In the genomic region with DNA sequence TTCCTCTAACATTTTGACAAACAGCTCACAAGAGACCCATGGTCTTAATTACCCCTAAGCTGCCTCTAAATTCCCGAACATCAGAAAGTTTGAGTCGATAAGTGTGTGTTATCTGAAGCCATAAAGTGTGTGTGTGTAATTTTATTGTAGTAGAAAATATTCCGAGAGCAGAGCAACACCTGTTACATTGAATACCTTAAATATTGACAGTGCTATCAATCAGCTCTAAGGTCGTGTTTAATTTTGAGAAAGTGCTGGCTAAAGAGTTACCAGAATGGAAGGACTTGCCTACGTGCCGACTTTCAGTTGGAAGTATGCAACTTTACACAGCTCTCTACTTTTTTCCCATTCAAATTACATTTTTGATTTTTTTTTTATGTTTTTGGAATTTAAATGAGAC, we compare ENCODE assay signal across 15 mouse cellular contexts.
DNase-seq lines count a peak whose midpoint lies in the region; ATAC-seq and TF ChIP-seq lines count a peak whose summit lies in the region.
"Had no signal": no experiment of that assay in that cellular context is flagged by ENCODE, and none has a peak within 500 bp of the region (broad histone marks: within the 10 kb centered on the region; RNA-seq: fewer than 3 reads in every experiment).

No protein-coding gene starts in this region.

- H3K36me3 ChIP-seq in kidney, embryonic 16.5 days (ENCODE audit: insufficient read depth, low read length) = peaks cover 5% of the 10 kb centered on the region
- H3K36me3 ChIP-seq in kidney, adult 2 months (ENCODE audit: control insufficient read depth, insufficient read depth, low read length) = peaks cover 9% of the 10 kb centered on the region
- 0 out of 2 replicates have a peak, but pooled peaks cover 3% of the 10 kb centered on the region for H3K36me3 ChIP-seq in intestine, embryonic 15.5 days
- H3K36me3 ChIP-seq in liver, embryonic 13.5 days = peaks cover 4% of the 10 kb centered on the region; the same call in 1 of the 2 replicates
- H3K36me3 ChIP-seq in stomach, embryonic 15.5 days = no peaks in the 10 kb centered on the region
- H3K36me3 ChIP-seq: forebrain, embryonic 12.5 days had no signal

- DNase-seq in kidney, adult 2 months = no peak
- no peak for DNase-seq in liver, embryonic 13.5 days
- no peak for DNase-seq in layer of hippocampus, adult 9-11 months
- DNase-seq in layer of hippocampus, adult 9-10 months (ENCODE audit: low spot score) = no peak
- DNase-seq: cerebellum, adult 9-11 months; gastrocnemius, adult 2 months; right cerebral cortex, postnatal 25 days; thymus, postnatal 36 days had no signal

- H3K4me3 ChIP-seq in kidney, embryonic 16.5 days (ENCODE audit: low read length) = no peak overlapping the region
- no peak overlapping the region for H3K4me3 ChIP-seq in kidney, adult 2 months (ENCODE audit: insufficient read depth, low read depth, low read length)
- no peak overlapping the region for H3K4me3 ChIP-seq in intestine, embryonic 15.5 days (replicated peaks)
- H3K4me3 ChIP-seq in liver, embryonic 13.5 days (replicated peaks) = no peak overlapping the region
- no peak overlapping the region for H3K4me3 ChIP-seq in stomach, embryonic 15.5 days (replicated peaks)
- H3K4me3 ChIP-seq: forebrain, embryonic 12.5 days; gastrocnemius, adult 2 months; heart, embryonic 12.5 days had no signal

- H3K4me2 ChIP-seq in kidney, embryonic 16.5 days (replicated peaks; ENCODE audit: low read depth, low read length) = no peak overlapping the region
- no peak overlapping the region for H3K4me2 ChIP-seq in intestine, embryonic 15.5 days (replicated peaks)
- H3K4me2 ChIP-seq in liver, embryonic 13.5 days = no peak overlapping the region
- H3K4me2 ChIP-seq in stomach, embryonic 15.5 days = no peak overlapping the region
- H3K4me2 ChIP-seq: forebrain, embryonic 12.5 days; heart, embryonic 12.5 days; hindbrain, embryonic 14.5 days had no signal

- TF ChIP-seq CTCF in kidney, adult 2 months (conservative IDR thresholded peaks at IDR 0.05; ENCODE audit: insufficient read depth, insufficient read length, low read depth, low read length) = no peak

- no peak for TF ChIP-seq POLR2A in kidney, adult 2 months (IDR thresholded peaks at IDR 0.05; ENCODE audit: low read depth, low read length)

- no peaks in the 10 kb centered on the region for H3K9me3 ChIP-seq in kidney, embryonic 16.5 days (ENCODE audit: low read length)
- H3K9me3 ChIP-seq in intestine, embryonic 15.5 days = no peaks in the 10 kb centered on the region
- H3K9me3 ChIP-seq in liver, embryonic 13.5 days (replicated peaks) = no peaks in the 10 kb centered on the region
- no peaks in the 10 kb centered on the region for H3K9me3 ChIP-seq in stomach, embryonic 15.5 days
- H3K9me3 ChIP-seq: forebrain, embryonic 12.5 days had no signal

- H3K9ac ChIP-seq in kidney, embryonic 16.5 days (replicated peaks; ENCODE audit: low read length) = no peak overlapping the region
- no peak overlapping the region for H3K9ac ChIP-seq in intestine, embryonic 15.5 days
- H3K9ac ChIP-seq in liver, embryonic 13.5 days = no peak overlapping the region
- H3K9ac ChIP-seq in stomach, embryonic 15.5 days = no peak overlapping the region
- H3K9ac ChIP-seq: forebrain, embryonic 12.5 days; heart, embryonic 12.5 days; hindbrain, embryonic 14.5 days had no signal

- 53% methylated on average over 6 of the region's 6 CpGs for WGBS in kidney, embryonic 16.5 days
- 51% methylated on average over 6 of the region's 6 CpGs for WGBS in kidney, adult 2 months
- 61% methylated on average over 6 of the region's 6 CpGs for WGBS in intestine, embryonic 15.5 days
- 66% methylated on average over 6 of the region's 6 CpGs for WGBS in liver, embryonic 13.5 days (ENCODE audit: insufficient replicate concordance)
- 53% methylated on average over 6 of the region's 6 CpGs for whole genome bisulfite sequencing in stomach, embryonic 15.5 days

- ATAC-seq in kidney, embryonic 16.5 days (ENCODE audit: low FRiP score, low TSS enrichment) = no peak
- peak; percentile 81 for ATAC-seq in intestine, embryonic 15.5 days
- ATAC-seq in liver, embryonic 13.5 days (ENCODE audit: low read depth) = no peak
- peak; percentile 40; the same call in 1 of the 2 replicates for ATAC-seq in stomach, embryonic 15.5 days (ENCODE audit: insufficient read depth, low FRiP score, low read depth)

- H3K27me3 ChIP-seq in kidney, embryonic 16.5 days (ENCODE audit: insufficient read depth, low read length) = no peaks in the 10 kb centered on the region
- no peaks in the 10 kb centered on the region for H3K27me3 ChIP-seq in kidney, adult 2 months (replicated peaks; ENCODE audit: control insufficient read depth, insufficient read depth, low read length)
- no peaks in the 10 kb centered on the region for H3K27me3 ChIP-seq in intestine, embryonic 15.5 days (replicated peaks)
- H3K27me3 ChIP-seq in liver, embryonic 13.5 days = no peaks in the 10 kb centered on the region
- H3K27me3 ChIP-seq in stomach, embryonic 15.5 days (replicated peaks) = no peaks in the 10 kb centered on the region
- H3K27me3 ChIP-seq: CH12.LX; forebrain, embryonic 12.5 days; heart, embryonic 12.5 days had no signal

- H3K27ac ChIP-seq in kidney, embryonic 16.5 days (ENCODE audit: low read length) = 0 out of 2 replicates have a peak overlapping the region, but pooled peaks have one; percentile 31
- no peak overlapping the region; the same call in 1 of the 2 replicates for H3K27ac ChIP-seq in kidney, adult 2 months (ENCODE audit: insufficient read depth, low read depth, low read length)
- H3K27ac ChIP-seq in intestine, embryonic 15.5 days = no peak overlapping the region
- peak overlapping the region; percentile 56; the same call in 1 of the 2 replicates for H3K27ac ChIP-seq in liver, embryonic 13.5 days
- peak overlapping the region; percentile 23 for H3K27ac ChIP-seq in stomach, embryonic 15.5 days
- H3K27ac ChIP-seq: forebrain, embryonic 12.5 days; gastrocnemius, adult 2 months; hindbrain, embryonic 14.5 days had no signal

- peaks cover 42% of the 10 kb centered on the region for H3K4me1 ChIP-seq in kidney, embryonic 16.5 days (ENCODE audit: insufficient read depth, low read length)
- peaks cover 26% of the 10 kb centered on the region for H3K4me1 ChIP-seq in kidney, adult 2 months (ENCODE audit: control insufficient read depth, insufficient read depth, low read length)
- peaks cover 7% of the 10 kb centered on the region; the same call in 1 of the 2 replicates for H3K4me1 ChIP-seq in intestine, embryonic 15.5 days (replicated peaks)
- H3K4me1 ChIP-seq in liver, embryonic 13.5 days (replicated peaks) = peaks cover 8% of the 10 kb centered on the region
- peaks cover 4% of the 10 kb centered on the region; the same call in 1 of the 2 replicates for H3K4me1 ChIP-seq in stomach, embryonic 15.5 days
- H3K4me1 ChIP-seq: forebrain, embryonic 12.5 days had no signal

Comparison
In these comparisons a context has a peak if more than half of its experiments do, and no peak if none do; other contexts are left out.
1. H3K27ac ChIP-seq: peak in kidney, embryonic 16.5 days (single experiment), liver, embryonic 13.5 days (single experiment) and stomach, embryonic 15.5 days (single experiment); none in kidney, adult 2 months (single experiment) and intestine, embryonic 15.5 days (single experiment).
2. ATAC-seq: peak in intestine, embryonic 15.5 days (single experiment) and stomach, embryonic 15.5 days (single experiment); none in kidney, embryonic 16.5 days (single experiment) and liver, embryonic 13.5 days (single experiment).